Mouse (Mus musculus) E14TG2a.4 (cell line): ENCODE data around the gene Rpl29.

Source experiments
- CTCF ChIP-seq: conservative IDR thresholded peaks from 2 replicates; pipeline ENCODE4 v1.5.1; 2014; ENCODE audit warnings: low read length
- NANOG ChIP-seq: IDR thresholded peaks from 2 replicates; pipeline ENCODE4 v1.6.1; 2014; ENCODE audit warnings: borderline replicate concordance, low read length, mixed read lengths
- POU5F1 ChIP-seq: IDR thresholded peaks from 2 replicates; pipeline ENCODE4 v1.6.1; 2014; ENCODE audit warnings: low read length, borderline replicate concordance

- TF ChIP-seq CTCF (no peak), POU5F1 (no peak), NANOG (no peak)
These were observed 36.4 kb downstream of the Rpl29 start, which contains the start of gene Gpr62 for GRCm38 (mm10) chr9:106465571-106466200.
